Mouse (Mus musculus): ENCODE data around the gene Glmp.

DNA sequence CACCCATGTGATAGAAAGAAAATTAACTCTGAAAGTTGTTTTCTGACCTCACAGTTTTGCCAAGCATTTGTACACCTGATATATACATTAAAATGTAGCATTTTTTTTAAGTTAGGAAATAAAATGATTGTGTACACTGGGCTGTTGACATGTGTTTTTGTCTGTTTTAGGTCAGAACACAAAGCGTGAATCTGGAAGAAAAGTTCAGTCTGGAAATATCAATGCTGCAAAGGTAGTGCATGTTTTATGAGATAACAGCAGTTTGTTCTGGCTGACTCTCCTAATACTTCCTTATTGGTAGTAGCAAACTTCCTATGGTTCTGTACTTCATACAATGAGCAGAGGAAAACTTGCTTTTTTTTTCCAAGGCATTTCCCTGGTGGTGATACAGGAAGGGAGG, 25.7 kb upstream of the Glmp start:
- TF ChIP-seq POLR2A (IDR thresholded peaks at IDR 0.05; ENCODE audit: low read depth, low read length) (no peak), CHD2 (IDR thresholded peaks at IDR 0.05; ENCODE audit: low read length) (no peak), SMC3 (IDR thresholded peaks at IDR 0.05; ENCODE audit: low read depth, low read length) (no peak), USF2 (conservative IDR thresholded peaks at IDR 0.05; ENCODE audit: low read depth, low read length) (no peak), EP300 (IDR thresholded peaks at IDR 0.05; ENCODE audit: low read length) (no peak), HCFC1 (IDR thresholded peaks at IDR 0.05; ENCODE audit: low read depth, low read length) (no peak), CTCF (conservative IDR thresholded peaks at IDR 0.05 in 1 of 2, IDR thresholded peaks at IDR 0.05 in 1 of 2; ENCODE audit: low read depth in 2 of 2, low read length in 2 of 2) (no peak), MAFK (IDR thresholded peaks at IDR 0.05; ENCODE audit: insufficient replicate concordance, low read length) (no peak)
